Mouse (Mus musculus) erythroblast, adult 5-6 weeks (primary cell): ENCODE measurements around the gene Ick. TPM values are rescaled to one million over a fixed set of nuclear protein-coding genes. Genes with fewer than 3 reads are reported as not detected.
"Not testable (repeated sequence)": the region's sequence is repeated elsewhere in the genome, so short reads cannot be mapped to it uniquely, and the experiment has no call there.

Experiments
- ATAC-seq: replicated peaks from 2 replicates; pipeline ENCODE4 v1.8.0; 2016; ENCODE audit warnings: moderate number of reproducible peaks, mild to moderate bottlenecking, moderate TSS enrichment, inconsistent platforms; ENCODE audit not compliant: poor library complexity, low FRiP score, severe bottlenecking
- total RNA-seq, 2 experiments: library from RNA; stranded (forward) in 1 of 2; stranded (reverse) in 1 of 2; fragments of 150-400 nt in 1 of 2; fragments of 200-764, 138-1000 nt in 1 of 2; gene quantifications; 2 replicates each; pipeline versions ENCODE4 v1.2.3 to v1.2.4; 2015 to 2017; ENCODE audit warnings: low replicate concordance in 2 of 2

The Ick gene
- total RNA-seq (2015; ENCODE audit: low replicate concordance) (5.4 and 13.8 TPM in 2 replicates), total RNA-seq (2017; ENCODE audit: low replicate concordance) (9.5 and 14.8 TPM in 2 replicates)

GRCm38 (mm10) chr9:78108796-78109239 is at the start of gene Ick, which contains the start of gene Fbxo9:
TSS of gene Ick (plus strand) at chr9:78109192.
TSS of gene Fbxo9 (minus strand) at chr9:78109065.
- ATAC-seq: peak; percentile 67

DNA sequence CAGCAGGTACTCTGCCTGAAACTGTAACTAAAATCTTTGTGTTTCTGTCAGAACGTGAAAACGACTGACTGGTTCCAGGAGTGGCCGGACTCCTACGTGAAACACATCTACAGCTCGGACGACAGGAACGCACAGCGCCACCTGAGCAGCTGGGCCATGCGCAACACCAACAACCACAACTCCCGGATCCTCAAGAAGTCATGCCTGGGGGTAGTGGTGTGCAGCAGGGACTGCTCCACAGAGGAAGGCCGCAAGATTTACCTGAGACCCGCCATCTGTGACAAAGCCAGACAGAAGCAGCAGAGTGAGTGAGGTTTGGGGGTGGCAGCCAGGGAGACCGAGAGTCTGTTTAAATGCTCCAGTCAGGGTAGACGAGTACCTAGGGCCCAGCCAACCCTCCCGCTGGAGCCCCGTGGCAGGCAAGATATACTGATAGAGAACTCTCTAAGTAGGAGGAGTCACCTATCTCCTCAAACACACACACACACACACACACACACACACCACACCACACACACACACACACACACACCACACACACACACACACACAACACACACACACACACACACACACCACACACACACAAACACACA is 49.4 kb upstream of the Ick start:
- ATAC-seq: 0 out of 2 replicates have a peak, but pooled peaks have one; percentile 25

DNA sequence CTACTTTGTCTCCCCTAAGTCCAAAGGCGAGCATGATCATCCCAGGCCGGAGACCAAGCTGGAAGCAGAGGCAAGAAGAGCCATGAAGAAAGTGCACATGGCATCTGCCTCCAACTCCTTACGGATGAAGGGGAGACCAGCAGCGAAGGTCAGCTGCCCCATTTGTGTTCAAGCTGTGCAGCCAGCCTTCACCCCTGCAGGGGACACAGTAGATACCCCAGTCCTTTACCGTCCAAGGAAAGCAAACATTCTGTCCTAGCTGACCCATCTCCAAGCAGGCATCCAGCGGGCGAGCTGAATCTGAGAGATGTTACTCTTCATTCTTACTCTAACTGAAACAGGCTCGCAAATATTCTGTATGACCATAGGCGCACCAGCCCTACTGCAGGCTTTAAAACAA is 46.6 kb upstream of the Ick start:
- no peak for ATAC-seq

DNA sequence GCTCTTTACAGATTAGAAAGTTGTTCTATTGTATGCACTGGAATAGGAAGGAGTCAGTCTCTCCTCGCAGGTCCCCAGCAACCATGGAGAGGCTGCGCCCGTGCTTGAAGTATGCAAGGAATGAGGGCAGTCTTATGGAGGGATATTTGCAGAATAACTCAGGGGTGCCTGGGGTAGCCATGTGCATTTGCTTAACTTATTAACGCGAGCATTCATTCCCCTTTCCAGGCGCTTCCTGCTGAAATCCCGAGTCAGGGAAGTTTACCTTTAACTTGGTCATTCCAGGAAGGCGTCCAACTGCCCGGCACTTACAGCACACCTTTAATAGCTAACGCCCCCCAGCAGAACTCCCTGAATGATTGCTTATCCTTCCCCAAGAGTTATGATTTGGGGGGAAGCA is 44.9 kb upstream of the Ick start:
- no peak for ATAC-seq

DNA sequence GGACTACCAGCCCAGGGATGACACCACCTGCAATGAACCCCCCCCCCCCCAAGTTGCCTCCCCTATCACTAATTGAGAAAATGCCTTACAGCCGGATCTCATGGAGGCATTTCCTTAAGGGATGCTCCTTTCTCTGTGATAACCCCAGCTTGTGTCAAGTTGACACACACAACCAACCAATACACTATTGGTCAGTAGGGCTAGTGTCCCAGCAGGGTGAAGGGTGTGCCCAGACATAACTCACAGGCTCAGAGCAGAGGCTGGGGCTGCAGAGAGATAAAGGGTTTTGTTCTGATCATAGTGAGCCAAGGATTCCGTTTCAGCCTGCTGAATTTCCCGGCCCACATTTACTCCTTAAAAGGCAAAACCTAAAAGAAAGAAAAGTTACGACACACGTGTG is 38.5 kb upstream of the Ick start:
- no peak for ATAC-seq

- no peak for ATAC-seq
Measured at GRCm38 (mm10) chr9:78071626-78072025, 37.4 kb upstream of the Ick start.

DNA sequence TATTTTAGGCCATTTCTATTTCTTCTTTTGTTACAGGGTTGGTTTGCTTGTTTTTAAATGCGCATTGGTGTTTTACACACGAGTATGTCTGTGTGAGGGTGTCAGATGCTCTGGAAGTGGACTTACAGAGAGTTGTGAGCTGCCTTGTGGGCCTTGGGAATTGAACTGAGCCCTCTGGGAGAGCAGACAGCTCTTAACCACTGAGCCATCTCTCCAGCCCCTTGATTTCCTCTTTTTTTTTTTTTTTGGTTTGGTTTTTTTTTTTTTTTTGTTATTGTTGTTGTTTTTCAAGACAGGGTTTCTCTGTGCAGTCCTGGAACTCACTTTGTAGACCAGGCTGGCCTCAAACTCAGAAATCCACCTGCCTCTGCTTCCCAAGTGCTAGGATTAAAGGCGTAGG is 35.7 kb upstream of the Ick start:
- not testable (repeated sequence) for ATAC-seq

GRCm38 (mm10) chr9:78073713-78074340 is 35.2 kb upstream of the Ick start:
- ATAC-seq: no peak

DNA sequence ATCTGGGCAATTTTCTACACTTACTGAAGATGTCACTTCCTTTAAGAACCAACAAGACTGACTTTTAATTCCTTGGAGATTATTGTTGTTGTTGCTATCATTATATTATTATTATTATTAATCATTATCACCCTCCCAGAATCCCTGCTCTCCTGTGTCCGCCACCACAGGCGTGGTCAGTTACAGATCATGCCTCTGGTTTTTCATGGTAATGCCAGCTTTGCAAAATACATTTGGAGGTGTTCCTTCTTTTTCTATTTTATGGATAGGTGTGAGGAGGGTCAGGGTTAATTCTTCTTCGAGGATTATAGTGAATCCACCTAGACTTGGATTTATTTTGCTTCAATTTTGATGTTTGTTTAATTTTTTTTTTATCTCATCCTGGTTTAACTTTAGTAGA is 33.7 kb upstream of the Ick start:
- no peak for ATAC-seq

DNA sequence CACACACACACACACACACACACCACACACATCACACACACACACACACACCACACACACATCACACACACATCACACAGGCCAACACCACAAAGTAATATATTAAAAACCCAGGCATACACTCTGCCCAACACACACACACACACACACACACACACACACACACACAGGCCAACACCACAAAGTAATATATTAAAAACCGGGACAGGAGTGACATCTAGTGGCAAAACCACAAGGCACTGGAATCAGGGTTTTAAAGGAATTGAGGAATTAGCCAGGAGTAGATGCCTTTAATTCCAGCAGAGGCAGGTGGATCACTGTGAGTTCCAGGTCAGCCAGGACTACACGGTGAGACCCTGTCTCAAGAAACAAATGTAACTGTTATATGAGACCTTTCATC is 30.8 kb upstream of the Ick start:
- no peak for ATAC-seq

DNA sequence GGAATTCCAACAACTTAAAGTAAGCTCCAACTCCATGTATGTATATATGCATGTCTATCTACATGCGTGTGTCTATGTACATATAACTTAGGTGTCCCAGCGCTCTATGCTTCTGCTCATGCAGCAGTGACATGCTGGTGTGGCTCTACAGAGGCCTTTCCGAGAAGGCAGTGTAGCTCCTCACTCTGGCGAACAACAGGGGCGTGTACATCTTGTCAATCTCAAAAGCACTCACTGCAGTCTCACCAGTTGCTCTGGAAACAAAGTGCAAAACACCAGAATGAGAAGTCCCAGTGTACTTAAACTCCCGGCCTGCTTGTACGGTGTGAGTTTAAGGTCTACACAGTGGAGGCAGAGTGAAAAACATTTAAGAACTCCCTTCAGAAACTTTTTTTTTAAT is 27.2 kb upstream of the Ick start:
- no peak for ATAC-seq

DNA sequence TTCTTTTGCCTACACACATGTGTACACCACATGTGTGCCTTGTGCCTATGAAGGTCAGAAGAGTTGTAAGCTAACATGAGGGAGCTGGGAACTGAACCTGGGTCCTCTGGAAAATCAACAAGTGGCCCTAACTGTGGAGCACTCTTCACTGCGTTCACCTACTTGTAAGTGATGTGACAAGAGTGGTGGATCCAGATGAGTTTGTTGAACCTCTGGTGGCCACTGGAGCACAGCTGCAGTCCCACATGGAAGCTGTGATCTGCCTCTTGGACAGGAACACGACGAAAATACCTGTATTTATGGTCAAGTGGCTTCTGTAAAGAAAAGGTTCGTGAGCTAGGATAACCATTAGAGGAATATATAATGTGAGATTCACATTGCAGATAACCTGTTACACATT is 24.7 kb upstream of the Ick start:
- no peak for ATAC-seq

GRCm38 (mm10) chr9:78085722-78086287 is 23.2 kb upstream of the Ick start:
- ATAC-seq: no peak

DNA sequence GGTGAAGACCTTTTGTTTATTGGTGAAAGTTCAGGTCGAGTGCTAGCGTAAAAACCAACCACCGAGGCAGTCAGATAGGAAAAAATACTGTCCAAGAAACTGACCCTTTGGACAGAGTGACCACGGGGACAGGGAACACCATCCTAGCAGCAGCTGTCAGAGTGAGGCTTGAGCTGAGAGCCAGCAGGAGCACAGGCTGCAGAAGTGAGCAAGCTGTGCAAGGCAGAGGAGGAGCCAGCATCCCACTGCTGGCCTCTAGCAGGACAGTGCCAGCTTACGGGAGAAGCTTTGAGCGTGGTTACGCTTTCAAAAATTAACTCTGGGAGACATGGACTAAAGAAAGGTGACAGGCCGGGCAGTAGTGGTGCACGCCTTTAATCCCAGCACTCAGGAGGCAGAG is 21.2 kb upstream of the Ick start:
- ATAC-seq: no peak

DNA sequence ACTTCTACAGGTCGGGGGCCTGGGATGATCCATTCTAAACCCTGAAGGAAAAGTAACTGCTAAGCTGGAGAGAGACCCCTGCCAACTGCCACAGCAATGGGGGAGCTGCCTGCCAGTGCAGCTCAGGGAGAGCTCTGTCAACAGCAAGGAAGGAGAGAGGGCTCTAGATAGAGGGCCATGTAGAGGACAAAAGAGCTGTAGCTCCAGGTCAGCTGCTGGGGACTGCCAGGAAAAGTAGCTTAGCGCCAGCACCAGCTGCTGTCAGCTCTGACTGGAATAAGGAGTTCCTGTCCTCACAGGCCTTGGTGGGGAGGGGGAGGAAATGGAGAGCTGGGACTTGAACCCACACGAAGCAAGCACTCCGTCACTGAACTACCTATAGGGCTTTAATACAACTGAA is 20.5 kb upstream of the Ick start:
- ATAC-seq: no peak

DNA sequence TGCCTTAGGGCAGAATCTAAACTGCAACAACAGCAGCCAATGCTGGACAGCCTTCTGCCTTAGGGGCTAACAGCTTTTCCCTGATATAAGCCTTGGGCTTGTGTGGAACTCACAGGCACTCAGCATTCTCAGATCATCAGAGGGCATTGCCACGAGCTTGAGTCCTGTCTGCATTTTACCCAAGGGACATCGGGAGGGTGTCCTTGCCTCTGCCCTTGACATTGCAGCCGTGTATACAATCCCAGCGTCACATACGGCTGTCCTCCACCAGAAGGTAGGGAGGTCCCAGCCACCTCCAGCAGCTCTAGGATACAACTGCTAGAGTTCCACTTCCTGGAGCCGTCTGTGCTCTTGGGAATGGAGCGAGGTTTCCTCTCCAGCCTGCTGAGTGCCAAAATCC is 20.0 kb upstream of the Ick start:
- no peak for ATAC-seq

DNA sequence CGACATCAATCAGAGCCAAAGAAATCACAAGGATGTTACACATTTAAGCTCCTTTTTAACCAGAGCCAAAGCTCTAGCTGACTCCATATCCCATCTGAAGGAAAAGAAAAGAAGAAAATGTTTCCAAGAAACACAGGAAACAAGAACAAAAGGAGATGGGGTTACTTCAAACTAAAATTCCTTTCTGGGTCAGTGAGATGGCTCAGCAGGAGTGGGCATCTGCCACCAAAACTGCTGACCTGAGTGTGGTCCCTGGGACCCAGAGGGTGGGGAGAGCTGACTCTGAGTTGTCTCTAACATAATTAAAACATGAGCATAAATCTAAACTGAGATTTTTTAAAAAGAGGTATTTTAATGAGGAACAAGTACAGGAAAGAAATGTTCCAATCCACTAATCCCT is 19.1 kb upstream of the Ick start:
- no peak for ATAC-seq

DNA sequence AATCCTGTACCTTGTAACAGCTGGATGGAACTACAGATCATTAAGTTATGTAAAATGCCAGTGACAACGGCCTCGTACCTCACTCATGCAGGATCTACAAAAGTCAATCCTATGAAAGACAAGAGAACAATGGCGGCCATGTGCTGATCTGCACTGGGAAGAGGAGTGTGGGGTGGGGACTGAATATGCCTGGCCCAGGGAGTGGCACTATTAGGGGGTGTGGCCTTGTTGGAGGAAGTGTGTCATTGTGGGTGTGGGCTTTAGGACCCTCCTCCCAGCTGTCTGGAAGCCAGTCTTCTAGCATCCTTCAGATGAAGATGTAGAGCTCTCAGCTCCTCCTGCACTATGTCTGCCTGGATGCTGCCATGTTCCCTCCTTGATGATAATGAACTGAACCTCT is 18.4 kb upstream of the Ick start:
- no peak for ATAC-seq

GRCm38 (mm10) chr9:78095686-78096085 is 13.3 kb upstream of the Ick start:
- no peak for ATAC-seq

DNA sequence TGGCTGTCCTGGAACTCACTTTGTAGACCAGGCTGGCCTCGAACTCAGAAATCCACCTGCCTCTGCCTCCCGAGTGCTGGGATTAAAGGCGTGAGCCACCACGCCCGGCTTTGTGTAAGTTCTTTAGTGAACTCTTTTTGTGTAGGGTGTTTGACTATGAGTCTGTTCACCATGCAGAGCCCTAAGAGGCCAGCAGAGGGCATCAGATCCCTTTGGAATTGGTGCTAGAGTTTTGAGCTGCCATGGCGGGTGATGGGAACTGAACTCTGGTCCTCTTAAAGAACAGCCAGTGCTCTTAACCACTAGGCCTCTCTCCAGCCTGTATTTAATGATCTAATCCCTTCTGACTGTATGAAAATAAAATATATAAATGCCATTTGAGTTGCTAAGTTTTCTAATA is 12.6 kb upstream of the Ick start:
- ATAC-seq: peak; percentile 62; the same call in 1 of the 2 replicates

GRCm38 (mm10) chr9:78100956-78101355 is 8.0 kb upstream of the Ick start:
- ATAC-seq: no peak
